Mouse (Mus musculus): ENCODE results near the gene Gm4707.
"Not testable (repeated sequence)": the region's sequence is repeated elsewhere in the genome, so short reads cannot be mapped to it uniquely, and the experiment has no call there.

The Gm4707 gene

GRCm38 (mm10) chr17:71444718-71445117 is 15.0 kb downstream of the Gm4707 start:
- DNase-seq (ENCODE audit: low spot score in 2 of 2): no peak

- no peak for DNase-seq (ENCODE audit: low spot score in 2 of 2)
These were observed 15.6 kb downstream of the Gm4707 start for GRCm38 (mm10) chr17:71444126-71444525.

- no peak for DNase-seq (ENCODE audit: low spot score in 2 of 2)
These were observed 16.4 kb downstream of the Gm4707 start for GRCm38 (mm10) chr17:71443273-71443672.

GRCm38 (mm10) chr17:71422502-71422901 is 37.2 kb downstream of the Gm4707 start:
- DNase-seq (ENCODE audit: low spot score in 2 of 2): not testable (repeated sequence)

- DNase-seq (ENCODE audit: low spot score in 2 of 2): not testable (repeated sequence)
These were observed 40.3 kb downstream of the Gm4707 start for GRCm38 (mm10) chr17:71419448-71419847.

GRCm38 (mm10) chr17:71417008-71417407 is 42.7 kb downstream of the Gm4707 start:
- no peak for DNase-seq (ENCODE audit: low spot score in 2 of 2)
